Mouse (Mus musculus) CH12.LX (cell line): ENCODE results near the gene Actl7a. TPM values are rescaled to one million over a fixed set of nuclear protein-coding genes. Genes with fewer than 3 reads are reported as not detected.

Source experiments
- DNase-seq: peaks from one replicate; pipeline ENCODE4 v3.0.0-alpha.2; 2013; ENCODE audit errors: extremely low read depth
- H3K27ac ChIP-seq: 2 replicates; pipeline ENCODE4 v1.5.1; 2012; ENCODE audit warnings: low read depth, mild to moderate bottlenecking, control low read depth, moderate library complexity; ENCODE audit not compliant: insufficient read depth
- H3K27me3 ChIP-seq: replicated peaks from 2 replicates; pipeline ENCODE3; 2012; ENCODE audit warnings: inconsistent platforms
- H3K36me3 ChIP-seq, 2 experiments: replicated peaks in 1 of 2; 2 replicates each; pipeline versions ENCODE3 to v1.6.1; 2012; ENCODE audit warnings: inconsistent platforms in 1 of 2, low read length in 1 of 2, mild to moderate bottlenecking in 1 of 2, mixed read lengths in 1 of 2, moderate library complexity in 1 of 2; ENCODE audit not compliant: control insufficient read depth in 1 of 2, insufficient read depth in 1 of 2
- H3K4me1 ChIP-seq, 2 experiments: 2 replicates each; pipeline ENCODE4 v1.6.1; 2012; ENCODE audit warnings: inconsistent platforms in 1 of 2, moderate library complexity in 1 of 2; ENCODE audit not compliant: insufficient read depth in 2 of 2, control insufficient read depth in 1 of 2
- H3K4me2 ChIP-seq: 2 replicates; pipeline ENCODE4 v1.6.1; 2012; ENCODE audit warnings: low read depth, mild to moderate bottlenecking, control low read depth; ENCODE audit not compliant: poor library complexity, insufficient read depth, severe bottlenecking
- H3K4me3 ChIP-seq, 3 experiments: fragments of 150-350 bp in 1 of 3; sonication (generic) in 1 of 3; replicated peaks in 1 of 3; 2 replicates each; pipeline versions ENCODE3 to v1.5.1; 2011 to 2012; ENCODE audit warnings: low read depth in 2 of 3, low read length in 2 of 3, mild to moderate bottlenecking in 2 of 3, moderate library complexity in 2 of 3, control low read depth in 1 of 3, improper control_type of control experiment in 1 of 3, inconsistent platforms in 1 of 3, mixed read lengths in 1 of 3; ENCODE audit not compliant: poor library complexity in 1 of 3
- H3K79me2 ChIP-seq: replicated peaks from 2 replicates; pipeline ENCODE4 v1.6.1; 2012; ENCODE audit warnings: mild to moderate bottlenecking, moderate library complexity; ENCODE audit not compliant: control insufficient read depth, poor library complexity, insufficient read depth, severe bottlenecking; ENCODE audit errors: extremely low read depth
- H3K9ac ChIP-seq: 2 replicates; pipeline ENCODE4 v1.6.1; 2012; ENCODE audit warnings: low read depth, mild to moderate bottlenecking, control low read depth, moderate library complexity; ENCODE audit not compliant: insufficient read depth
- H3K9me3 ChIP-seq: replicated peaks from 2 replicates; pipeline ENCODE3; 2012; ENCODE audit warnings: low read length, inconsistent platforms, mixed read lengths
- BHLHE40 ChIP-seq: IDR thresholded peaks from 2 replicates; pipeline ENCODE4 v1.6.1; 2011; ENCODE audit warnings: mild to moderate bottlenecking, low read depth, low read length, improper control_type of control experiment
- CHD1 ChIP-seq: IDR thresholded peaks from 2 replicates; pipeline ENCODE4 v1.6.1; 2012; ENCODE audit warnings: low read depth, low read length, improper control_type of control experiment, inconsistent platforms
- E2F4 ChIP-seq: IDR thresholded peaks from 2 replicates; pipeline ENCODE4 v1.6.1; 2011; ENCODE audit warnings: low read depth, low read length, improper control_type of control experiment; ENCODE audit not compliant: insufficient replicate concordance
- IRF4 ChIP-seq: IDR thresholded peaks from 2 replicates; pipeline ENCODE4 v1.6.1; 2014; ENCODE audit warnings: low read depth, mild to moderate bottlenecking, inconsistent platforms, low read length, improper control_type of control experiment
- JUN ChIP-seq: IDR thresholded peaks from 2 replicates; pipeline ENCODE4 v1.6.1; 2011; ENCODE audit warnings: low read depth, mild to moderate bottlenecking, low read length, improper control_type of control experiment, moderate library complexity; ENCODE audit not compliant: insufficient read depth
- KAT2A ChIP-seq: IDR thresholded peaks from 2 replicates; pipeline ENCODE4 v1.6.1; 2012; ENCODE audit warnings: low read length, improper control_type of control experiment, inconsistent platforms; ENCODE audit not compliant: insufficient replicate concordance
- MAX ChIP-seq: IDR thresholded peaks from 2 replicates; pipeline ENCODE4 v1.6.1; 2011; ENCODE audit warnings: low read length, improper control_type of control experiment
- MEF2A ChIP-seq: IDR thresholded peaks from 2 replicates; pipeline ENCODE4 v1.6.1; 2014; ENCODE audit warnings: low read depth, mild to moderate bottlenecking, inconsistent platforms, low read length, improper control_type of control experiment, borderline replicate concordance
- MXI1 ChIP-seq: IDR thresholded peaks from 2 replicates; pipeline ENCODE4 v1.6.1; 2011; ENCODE audit warnings: mild to moderate bottlenecking, low read depth, low read length, improper control_type of control experiment
- MYC ChIP-seq: IDR thresholded peaks from 2 replicates; pipeline ENCODE4 v1.6.1; 2011; ENCODE audit warnings: low read depth, mild to moderate bottlenecking, improper control_type of control experiment, low read length
- NELFE ChIP-seq: IDR thresholded peaks from 2 replicates; pipeline ENCODE4 v1.6.1; 2011; ENCODE audit warnings: low read depth, low read length, improper control_type of control experiment
- NRF1 ChIP-seq: IDR thresholded peaks from 2 replicates; pipeline ENCODE4 v1.6.1; 2014; ENCODE audit warnings: low read depth, mild to moderate bottlenecking, inconsistent platforms, low read length, improper control_type of control experiment, moderate library complexity
- PAX5 ChIP-seq: IDR thresholded peaks from 2 replicates; pipeline ENCODE4 v1.6.1; 2012; ENCODE audit warnings: low read length, inconsistent platforms, mixed read lengths
- POLR2A ChIP-seq: IDR thresholded peaks from 2 replicates; pipeline ENCODE4 v1.6.1; 2011; ENCODE audit warnings: low read depth, mild to moderate bottlenecking, improper control_type of control experiment, low read length
- POLR2AphosphoS2 ChIP-seq: IDR thresholded peaks from 2 replicates; pipeline ENCODE4 v1.6.1; 2011; ENCODE audit warnings: low read depth, low read length, improper control_type of control experiment
- RAD21 ChIP-seq: IDR thresholded peaks from 2 replicates; pipeline ENCODE4 v1.6.1; 2011; ENCODE audit warnings: low read depth, mild to moderate bottlenecking, low read length, improper control_type of control experiment, moderate library complexity
- RCOR1 ChIP-seq: conservative IDR thresholded peaks from 2 replicates; pipeline ENCODE4 v1.6.1; 2012; ENCODE audit warnings: low read depth, mild to moderate bottlenecking, inconsistent platforms, low read length, improper control_type of control experiment
- SMC3 ChIP-seq: IDR thresholded peaks from 2 replicates; pipeline ENCODE4 v1.6.1; 2011; ENCODE audit warnings: low read depth, low read length, improper control_type of control experiment
- UBTF ChIP-seq: IDR thresholded peaks from 2 replicates; pipeline ENCODE4 v1.6.1; 2012; ENCODE audit warnings: low read depth, mild to moderate bottlenecking, inconsistent platforms, low read length, improper control_type of control experiment, moderate library complexity
- USF1 ChIP-seq: IDR thresholded peaks from 2 replicates; pipeline ENCODE4 v1.6.1; 2014; ENCODE audit warnings: low read depth, mild to moderate bottlenecking, inconsistent platforms, low read length, improper control_type of control experiment
- USF2 ChIP-seq: conservative IDR thresholded peaks from 2 replicates; pipeline ENCODE4 v1.6.1; 2011; ENCODE audit warnings: low read depth, low read length, improper control_type of control experiment
- ZC3H11A ChIP-seq: IDR thresholded peaks from 2 replicates; pipeline ENCODE4 v1.6.1; 2012; ENCODE audit warnings: low read depth, mild to moderate bottlenecking, inconsistent platforms, low read length, improper control_type of control experiment
- ZMIZ1 ChIP-seq: IDR thresholded peaks from 2 replicates; pipeline ENCODE4 v1.6.1; 2012; ENCODE audit warnings: low read depth, mild to moderate bottlenecking, inconsistent platforms, low read length, improper control_type of control experiment
- ZNF384 ChIP-seq: IDR thresholded peaks from 2 replicates; pipeline ENCODE4 v1.6.1; 2012; ENCODE audit warnings: low read depth, low read length, improper control_type of control experiment, inconsistent platforms
- dilution Hi-C: fragments of 300-500 bp; cut with MboI; formaldehyde crosslinking; loops from 2 replicates; pipeline ENCODE4 v1.14.3; 2020; ENCODE audit warnings: low sequenced_read_pairs; ENCODE audit not compliant: extremely low pct_unique_long_range_greater_than_20kb, extremely low pct_ligation_motif_present
- in situ Hi-C: fragments of 300-500 bp; cut with MboI; formaldehyde crosslinking; loops from 3 replicates; pipeline ENCODE4 v1.14.3; 2019; ENCODE audit warnings: low sequenced_read_pairs, low pct_ligation_motif_present, low pct_unique_long_range_greater_than_20kb, mixed read lengths
- polyA plus RNA-seq: library from polyadenylated mRNA; unstranded; fragments of >175 nt; gene quantifications from 2 replicates; pipeline ENCODE4 v1.2.1, GENCODE M21; 2012; ENCODE audit warnings: low read depth; ENCODE audit not compliant: insufficient read length
- total RNA-seq, 2 experiments: library from RNA; depleted of rRNA; stranded (reverse); fragments of 300-350 nt in 1 of 2; fragments of >200 nt in 1 of 2; gene quantifications; 2 replicates each; pipeline ENCODE4 v1.2.3; 2012 to 2014

Actl7a gene
- total and polyA plus RNA-seq, 3 experiments: 0.08 TPM; not detected in 2

DNA sequence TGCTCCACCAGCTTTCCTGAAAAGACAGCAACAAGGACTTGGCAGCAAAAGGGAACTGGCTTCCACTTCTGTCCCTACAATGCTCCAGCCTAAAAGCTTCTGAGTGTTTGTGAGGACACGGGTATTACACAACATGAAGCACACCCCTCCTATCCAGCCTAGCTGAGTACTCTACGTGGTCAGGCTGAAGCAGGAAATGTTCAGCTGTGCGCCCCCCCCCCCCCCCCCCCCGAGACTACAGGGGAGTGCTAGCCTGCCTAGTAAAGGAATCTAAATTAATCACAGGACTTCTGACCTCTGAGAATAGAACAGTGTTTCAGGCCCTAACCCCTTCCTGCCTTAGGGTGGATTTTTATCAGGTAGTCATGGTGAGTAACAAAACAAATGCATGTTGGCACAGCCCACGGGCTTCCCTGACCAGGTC lies 24.7 kb downstream of the Actl7a start:
- Histone ChIP-seq H3K27ac (no peak overlapping the region), H3K9ac (no peak overlapping the region), H3K36me3 (peaks cover 72 to 99% of the 10 kb centered on the region in 2 experiments), H3K4me3 (no peak overlapping the region), H3K27me3 (no peaks in the 10 kb centered on the region), H3K79me2 (no peaks in the 10 kb centered on the region), H3K9me3 (no peaks in the 10 kb centered on the region), H3K4me2 (no peak overlapping the region), H3K4me1 (no peaks in the 10 kb centered on the region)
- dilution Hi-C loops (no loop called here), in situ Hi-C loops (no loop called here)
- no peak for DNase-seq
- TF ChIP-seq POLR2A (no peak), CHD1 (no peak), ZMIZ1 (no peak), RCOR1 (no peak), NELFE (no peak), MEF2A (no peak), SMC3 (no peak), PAX5 (no peak), BHLHE40 (no peak)

DNA sequence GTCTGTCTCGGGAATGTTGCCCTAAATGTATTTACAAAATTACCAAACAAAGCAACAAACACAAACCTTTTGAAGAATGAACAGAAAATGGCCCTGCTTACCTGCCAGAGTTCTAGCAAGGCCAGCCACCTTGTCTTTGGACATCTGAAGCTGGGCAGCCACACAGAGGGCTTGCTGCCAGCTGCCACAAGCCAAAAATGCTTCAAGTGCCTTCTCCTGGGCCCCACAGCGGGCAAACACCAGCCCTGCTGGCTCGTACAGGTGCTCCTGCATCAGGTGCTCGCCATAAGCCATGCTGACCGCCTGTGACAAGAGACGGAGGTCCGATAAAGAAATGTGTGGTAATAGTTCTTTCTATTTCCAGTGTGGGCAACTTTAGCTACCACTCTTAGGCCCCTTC lies 25.7 kb downstream of the Actl7a start:
- H3K4me2 ChIP-seq: no peak overlapping the region
- no peaks in the 10 kb centered on the region for H3K4me1 ChIP-seq
- no peak overlapping the region for H3K4me3 ChIP-seq
- H3K9me3 ChIP-seq: no peaks in the 10 kb centered on the region
- TF ChIP-seq RAD21 (no peak), MAX (no peak), ZNF384 (no peak), BHLHE40 (no peak), NRF1 (no peak), UBTF (no peak)
- no peak overlapping the region for H3K27ac ChIP-seq
- peaks cover 76 to 99% of the 10 kb centered on the region in 2 experiments for H3K36me3 ChIP-seq
- DNase-seq: no peak
- H3K9ac ChIP-seq: no peak overlapping the region
- in situ Hi-C loops: no loop called here
- no peaks in the 10 kb centered on the region for H3K27me3 ChIP-seq
- dilution Hi-C loops: no loop called here
- H3K79me2 ChIP-seq: no peaks in the 10 kb centered on the region

DNA sequence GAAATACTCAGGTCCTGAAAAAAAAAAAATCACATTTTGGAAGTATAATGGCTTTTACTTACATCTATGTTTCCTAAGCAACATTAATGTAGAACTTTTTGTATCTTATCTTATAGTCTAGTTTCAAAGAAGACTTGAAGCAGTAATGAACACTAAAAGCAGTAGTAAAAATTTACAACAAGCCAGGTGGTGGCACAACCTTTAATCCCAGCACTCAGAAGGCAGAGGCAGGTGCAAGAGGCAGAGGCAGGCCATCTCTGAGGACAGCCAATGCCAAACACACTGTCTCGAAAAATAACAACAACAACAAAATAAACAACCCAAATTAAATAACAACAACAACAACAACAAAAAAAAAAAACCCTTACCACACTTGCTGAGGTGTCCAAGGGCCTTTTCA lies 27.9 kb downstream of the Actl7a start:
- in situ Hi-C loops: no loop called here
- TF ChIP-seq POLR2AphosphoS2 (no peak), KAT2A (no peak), MXI1 (no peak), IRF4 (no peak), UBTF (no peak), E2F4 (no peak), USF1 (no peak), ZC3H11A (no peak), PAX5 (no peak), NELFE (no peak), BHLHE40 (no peak), JUN (no peak), MYC (no peak), USF2 (no peak)

More for the DNA sequence above, 27.9 kb downstream of the Actl7a start:
- Histone ChIP-seq H3K27ac (no peak overlapping the region), H3K36me3 (peaks cover 73 to 95% of the 10 kb centered on the region in 2 experiments), H3K4me2 (no peak overlapping the region), H3K27me3 (no peaks in the 10 kb centered on the region), H3K4me3 (no peak overlapping the region), H3K79me2 (no peaks in the 10 kb centered on the region), H3K4me1 (no peaks in the 10 kb centered on the region), H3K9me3 (no peaks in the 10 kb centered on the region), H3K9ac (no peak overlapping the region)
- no peak for DNase-seq
- dilution Hi-C loops: no loop called here
